Comparison of ENCODE assay signal across 8 mouse cellular contexts in genomic region chr1:92179489-92180006, GRCm38 (mm10). TPM values are rescaled to one million over a fixed set of nuclear protein-coding genes. Genes with fewer than 3 reads are reported as not detected.
DNase-seq lines count a peak whose midpoint lies in the region; ATAC-seq and TF ChIP-seq lines count a peak whose summit lies in the region.

No protein-coding gene starts in this region.

- H3K27ac ChIP-seq in CH12.LX (ENCODE audit: insufficient read depth, low read depth), result no peak overlapping the region
- peak overlapping the region; percentile 79 for H3K27ac ChIP-seq in forebrain, embryonic 11.5 days (ENCODE audit: low read depth, low read length)

- peak overlapping the region; percentile 66 to 82 (median 69) for H3K4me3 ChIP-seq in CH12.LX (replicated peaks in 1 of 3; ENCODE audit: low read depth in 2 of 3, low read length in 2 of 3, poor library complexity in 1 of 3)
- H3K4me3 ChIP-seq in forebrain, embryonic 11.5 days (ENCODE audit: low read depth, low read length), result peak overlapping the region; percentile 88

- TF ChIP-seq EP300 in CH12.LX (IDR thresholded peaks at IDR 0.05; ENCODE audit: low read length), result no peak

- intact Hi-C loops in heart, postnatal 36 days (cut with DNase I), result loop anchor here (2.0 to 5.0 kb wide), 3 partner anchors 49 to 162 kb away; no protein-coding TSS in a partner anchor

- ATAC-seq in forebrain, embryonic 11.5 days (replicated peaks; ENCODE audit: low FRiP score), result no peak; the same call in 1 of the 2 replicates
- no peak for ATAC-seq in monocyte, adult 5-6 weeks (replicated peaks; ENCODE audit: insufficient number of reproducible peaks, low FRiP score, low TSS enrichment, poor library complexity, severe bottlenecking)

- no peaks in the 10 kb centered on the region for H3K9me3 ChIP-seq in CH12.LX (replicated peaks; ENCODE audit: low read length)
- no peaks in the 10 kb centered on the region for H3K9me3 ChIP-seq in forebrain, embryonic 11.5 days (ENCODE audit: control insufficient read depth, low read length)

- peak; percentile 17 for DNase-seq in CH12.LX (ENCODE audit: extremely low read depth)
- peak; percentile 65 for DNase-seq in adrenal gland, postnatal 14 days
- peak; percentile 82 for DNase-seq in forebrain, embryonic 11.5 days (ENCODE audit: low spot score)
- peak; percentile 44 to 59 for DNase-seq in heart, postnatal 36 days
- peak; percentile 50 to 63 for DNase-seq in layer of hippocampus, postnatal 10 days (ENCODE audit: low spot score in 2 of 2)
- peak; percentile 34 for DNase-seq in lung, postnatal 14 days
- DNase-seq in skeletal muscle tissue, adult 2 months (ENCODE audit: low read depth, low spot score), result peak; percentile 25

- H3K4me2 ChIP-seq in CH12.LX (ENCODE audit: insufficient read depth, low read depth, poor library complexity, severe bottlenecking), result peak overlapping the region; percentile 95
- H3K4me2 ChIP-seq in forebrain, embryonic 11.5 days (ENCODE audit: low read depth, low read length, severe bottlenecking), result peak overlapping the region; percentile 87

- H3K27me3 ChIP-seq in CH12.LX (replicated peaks), result peaks cover 2% of the 10 kb centered on the region
- H3K27me3 ChIP-seq in forebrain, embryonic 11.5 days (ENCODE audit: control insufficient read depth, insufficient read depth, low read length), result no peaks in the 10 kb centered on the region

- TF ChIP-seq RAD21 in CH12.LX (IDR thresholded peaks at IDR 0.05; ENCODE audit: low read depth, low read length), result no peak

- in situ Hi-C loops in CH12.LX (cut with MboI; ENCODE audit: low pct_ligation_motif_present, low pct_unique_long_range_greater_than_20kb, low sequenced_read_pairs), result no loop called here

- no peak for TF ChIP-seq POLR2A in CH12.LX (IDR thresholded peaks at IDR 0.05; ENCODE audit: low read depth, low read length)

- H3K4me1 ChIP-seq in CH12.LX (ENCODE audit: control insufficient read depth in 1 of 2, insufficient read depth in 2 of 2), result peaks cover 7 to 25% of the 10 kb centered on the region in 2 experiments
- peaks cover 10% of the 10 kb centered on the region for H3K4me1 ChIP-seq in forebrain, embryonic 11.5 days (replicated peaks; ENCODE audit: control insufficient read depth, insufficient read depth, low read length)

- peak overlapping the region; percentile 70 for H3K9ac ChIP-seq in CH12.LX (ENCODE audit: insufficient read depth, low read depth)
- H3K9ac ChIP-seq in forebrain, embryonic 11.5 days (ENCODE audit: low read length), result peak overlapping the region; percentile 92

- no peaks in the 10 kb centered on the region; the same call in 1 of the 2 replicates for H3K79me2 ChIP-seq in CH12.LX (replicated peaks; ENCODE audit: control insufficient read depth, extremely low read depth, insufficient read depth, poor library complexity, severe bottlenecking)

- no peak for TF ChIP-seq CTCF in CH12.LX (conservative IDR thresholded peaks at IDR 0.05 in 1 of 2, IDR thresholded peaks at IDR 0.05 in 1 of 2; ENCODE audit: low read depth in 2 of 2, low read length in 2 of 2)

- under 1% methylated on average over 34 of the region's 61 CpGs for WGBS in forebrain, embryonic 11.5 days

- H3K36me3 ChIP-seq in CH12.LX (replicated peaks in 1 of 2; ENCODE audit: control insufficient read depth in 1 of 2, insufficient read depth in 1 of 2, low read length in 1 of 2), result no peaks in the 10 kb centered on the region
- H3K36me3 ChIP-seq in forebrain, embryonic 11.5 days (ENCODE audit: control insufficient read depth, insufficient read depth, low read length), result no peaks in the 10 kb centered on the region

- dilution Hi-C loops in CH12.LX (cut with MboI; ENCODE audit: extremely low pct_ligation_motif_present, extremely low pct_unique_long_range_greater_than_20kb, low sequenced_read_pairs), result no loop called here

TF ChIP-seq in CH12.LX, 34 proteins besides CTCF, POLR2A, EP300 and RAD21:
- no peak for TF ChIP-seq USF2 (conservative IDR thresholded peaks at IDR 0.05; ENCODE audit: low read depth, low read length)
- TF ChIP-seq USF1 (IDR thresholded peaks at IDR 0.05; ENCODE audit: low read depth, low read length), result no peak
- peak; percentile 10; the same call in 1 of the 2 replicates for TF ChIP-seq MXI1 (IDR thresholded peaks at IDR 0.05; ENCODE audit: low read depth, low read length)

RNA-seq across cellular contexts. Expression of gene Hdac4, which starts 16.0 kb away (rescaled TPM):
- 5.2 and 6.3 TPM in 2 replicates for total RNA-seq in CH12.LX (2012; rRNA removed)
- total RNA-seq in CH12.LX (2014; rRNA removed), result 2.4 and 3.4 TPM in 2 replicates
- polyA plus RNA-seq in CH12.LX (2012; ENCODE audit: insufficient read length, low read depth), result 2.9 and 4.3 TPM in 2 replicates
- 70.1 and 70.3 TPM in 2 replicates for total RNA-seq in adrenal gland, postnatal 14 days (2021)
- 29.6 and 31.9 TPM in 2 replicates for polyA plus RNA-seq in forebrain, embryonic 11.5 days (2014; fragmentation: Nextera tagmentation; extraction: Ambion mirVana)
- total RNA-seq in heart, postnatal 36 days (2021), result 10 to 100 TPM; 48.4 to 52.1 TPM
- 10 to 100 TPM; 82.4 to 96.9 TPM for total RNA-seq in layer of hippocampus, postnatal 10 days (2021)
- total RNA-seq in monocyte, adult 5-6 weeks (2017), result 13.8 to 21.8 TPM (median 13.9 TPM) in 3 replicates

Comparison
In these comparisons a context has a peak if more than half of its experiments do, and no peak if none do; other contexts are left out.
1. DNase-seq: peak in every context shown above with its lines; median percentile 82 in forebrain, embryonic 11.5 days; 65 in adrenal gland, postnatal 14 days; 56 in layer of hippocampus, postnatal 10 days; 52 in heart, postnatal 36 days; 34 in lung, postnatal 14 days; 25 in skeletal muscle tissue, adult 2 months; 17 in CH12.LX.